8 mouse cellular contexts compared by ENCODE assay signal in the genomic region with DNA sequence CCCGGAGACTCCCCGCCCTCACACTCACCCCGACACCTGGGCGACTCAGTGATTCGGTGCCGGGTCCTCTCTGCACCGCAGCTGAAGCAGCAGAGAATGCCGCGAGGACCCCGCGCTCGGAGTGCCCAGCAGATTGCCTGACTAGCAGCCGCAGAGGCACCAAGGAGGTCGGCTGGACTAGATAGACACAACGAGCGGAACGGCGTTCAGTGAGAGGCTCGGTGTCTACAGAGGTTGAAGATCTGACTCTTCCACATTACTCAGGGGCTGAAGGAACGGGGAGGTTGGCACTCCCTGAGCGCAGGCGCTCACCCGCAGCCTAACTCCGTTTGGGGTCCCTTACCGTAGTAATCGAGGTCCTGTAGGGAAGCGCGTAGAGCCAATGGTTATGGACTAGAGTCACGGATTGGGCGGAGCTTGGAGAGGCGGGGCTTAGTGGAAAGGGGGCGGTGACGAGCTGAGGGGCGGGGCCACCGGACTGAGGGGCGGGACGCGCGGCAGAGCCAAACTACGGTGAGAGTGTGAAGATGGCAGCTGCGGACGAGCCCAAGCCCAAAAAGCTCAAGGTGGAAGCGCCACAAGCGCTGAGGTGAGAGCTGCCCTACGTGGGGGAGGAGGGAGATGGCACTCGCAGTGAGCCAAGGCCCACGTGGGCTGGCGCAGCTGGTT. TPM values are rescaled to one million over a fixed set of nuclear protein-coding genes. Genes with fewer than 3 reads are reported as not detected.
DNase-seq lines count a peak whose midpoint lies in the region; ATAC-seq lines count a peak whose summit lies in the region.

A gene (minus strand): TSS at position 397 of the 669 bp plus-strand sequence.
A gene (plus strand): TSS at position 463 of the 669 bp plus-strand sequence.

- peak within 1 kb of the TSS; percentile 92 for H3K4me3 ChIP-seq in hindbrain, embryonic 12.5 days

- H3K9me3 ChIP-seq in hindbrain, embryonic 12.5 days (replicated peaks) = no peaks in the 10 kb centered on the region

- ATAC-seq in hindbrain, embryonic 12.5 days (ENCODE audit: low FRiP score) = peak; percentile 99

- under 1% methylated on average over 47 of the region's 48 CpGs for WGBS in hindbrain, embryonic 12.5 days

- peak within 1 kb of the TSS; percentile 89 for H3K27ac ChIP-seq in hindbrain, embryonic 12.5 days

- H3K4me2 ChIP-seq in hindbrain, embryonic 12.5 days (replicated peaks) = peak within 1 kb of the TSS; percentile 76

- H3K36me3 ChIP-seq in hindbrain, embryonic 12.5 days = no peaks in the 10 kb centered on the region

- peak; percentile 95 for DNase-seq in NIH3T3 (ENCODE audit: low read depth)
- DNase-seq in cerebellum, postnatal 10 days = peak; percentile 98
- DNase-seq in frontal cortex, postnatal 10 days (ENCODE audit: low spot score in 2 of 2) = peak; percentile 85 to 91
- DNase-seq in layer of hippocampus, postnatal 14 days (ENCODE audit: low spot score in 2 of 2) = peak; percentile 95 to 97
- DNase-seq in lung, postnatal 14 days = peak; percentile 96
- peak; percentile 93 for DNase-seq in retina, adult 2 months (ENCODE audit: low read depth, low spot score)
- peak; percentile 91 to 95 for DNase-seq in thymus, postnatal 36 days

- H3K9ac ChIP-seq in hindbrain, embryonic 12.5 days = peak within 1 kb of the TSS; percentile 83

- H3K4me1 ChIP-seq in hindbrain, embryonic 12.5 days = peaks cover 9% of the 10 kb centered on the region; the same call in 1 of the 2 replicates

- no peaks in the 10 kb centered on the region for H3K27me3 ChIP-seq in hindbrain, embryonic 12.5 days

RNA-seq across cellular contexts. Expression of the first gene that starts in this region (rescaled TPM):
- polyA plus RNA-seq in hindbrain, embryonic 12.5 days (2016; fragmentation: Nextera tagmentation; extraction: Ambion mirVana) = 105 and 109 TPM in 2 replicates
- 10 to 100 TPM; 82.1 to 84.3 TPM for total RNA-seq in layer of hippocampus, postnatal 14 days (2021)

RNA-seq across cellular contexts. Expression of the second gene that starts in this region (rescaled TPM):
- 76.2 and 79.3 TPM in 2 replicates for polyA plus RNA-seq in hindbrain, embryonic 12.5 days (2016; fragmentation: Nextera tagmentation; extraction: Ambion mirVana)
- 10 to 100 TPM; 67.5 to 69.7 TPM for total RNA-seq in layer of hippocampus, postnatal 14 days (2021)

Comparison
In these comparisons a context has a peak if more than half of its experiments do, and no peak if none do; other contexts are left out.
1. Peak in every context shown above with its lines: DNase-seq, ATAC-seq, H3K4me3 ChIP-seq and H3K27ac ChIP-seq.